Mouse (Mus musculus) frontal cortex, postnatal 10 days (tissue): ENCODE results near the gene Mxra7.

ENCODE experiments used
- DNase-seq, 2 experiments: peaks; one replicate each; pipeline ENCODE4 v3.0.0; 2022; ENCODE audit warnings: low spot score in 2 of 2, mixed read lengths in 1 of 2

Mxra7 gene

DNA sequence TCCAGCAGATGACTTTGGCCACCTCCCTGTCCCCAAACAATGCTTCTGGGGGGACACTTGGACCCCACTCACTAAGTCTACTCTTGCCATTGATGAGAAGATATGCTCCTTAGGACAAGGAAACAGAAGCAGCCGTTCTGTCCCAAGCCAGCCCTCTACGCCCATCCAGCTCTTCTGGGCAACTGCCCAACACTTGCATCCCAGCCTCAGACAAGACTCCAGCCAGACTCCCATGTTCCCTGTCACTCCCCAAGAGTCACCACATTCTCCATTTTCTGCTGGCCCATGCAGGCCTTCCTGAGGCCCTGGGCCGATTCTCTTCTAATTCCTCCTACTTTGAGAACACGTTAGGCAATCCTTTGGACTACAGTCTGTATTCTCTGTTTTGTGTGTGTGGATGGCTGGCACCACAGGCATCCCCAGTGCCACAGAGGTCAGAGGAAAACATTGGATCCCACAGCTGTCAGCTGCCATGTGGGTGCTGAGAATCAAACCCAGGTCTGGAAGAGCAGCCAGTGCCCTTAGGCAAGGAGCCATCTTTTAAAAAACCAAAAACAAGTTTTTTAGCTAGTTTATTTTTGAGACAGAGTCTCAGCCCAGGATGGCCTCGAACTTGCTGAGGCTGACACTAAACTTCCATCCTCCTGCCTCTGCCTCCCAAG, 7.8 kb downstream of the Mxra7 start:
- no peak for DNase-seq

DNA sequence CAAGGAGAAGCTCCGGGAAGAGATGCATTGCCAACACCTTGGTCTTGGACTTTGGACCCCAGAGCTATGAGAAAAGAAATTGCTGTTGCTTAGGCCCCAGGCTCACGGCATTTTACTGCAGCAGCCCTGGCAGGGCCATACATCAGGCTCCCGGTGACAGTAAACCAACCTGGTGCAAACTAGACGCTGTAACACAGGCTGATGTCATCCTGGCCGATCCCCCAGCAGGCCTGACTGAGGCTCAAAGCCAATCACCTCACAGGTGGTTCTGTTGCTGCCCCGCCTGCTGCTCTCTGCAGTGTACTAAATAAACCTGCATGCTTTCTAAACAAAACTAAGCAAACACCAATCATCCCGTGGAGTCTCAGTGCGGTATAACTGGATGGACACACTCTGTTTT, 9.1 kb downstream of the Mxra7 start:
- DNase-seq, result no peak

DNA sequence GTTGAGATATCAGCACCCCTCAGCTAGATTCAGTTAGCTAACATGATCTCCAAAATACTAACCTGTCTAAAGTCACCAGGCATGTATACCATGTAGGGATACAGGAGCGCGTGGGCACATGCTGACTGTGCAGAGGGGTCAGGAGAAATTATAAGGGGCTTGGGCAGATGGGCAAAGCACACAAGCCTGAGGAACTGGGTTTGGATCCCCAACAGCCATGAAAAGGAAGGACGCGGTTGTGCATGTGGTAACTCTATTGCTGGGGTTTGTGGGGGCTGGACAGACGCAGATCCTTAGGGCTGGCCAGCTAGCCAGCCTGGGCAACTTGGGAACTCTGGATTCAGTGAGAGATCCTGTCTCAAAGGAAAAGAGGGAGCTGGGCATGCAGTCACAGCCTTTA, 10.3 kb downstream of the Mxra7 start:
- DNase-seq, result no peak

DNA sequence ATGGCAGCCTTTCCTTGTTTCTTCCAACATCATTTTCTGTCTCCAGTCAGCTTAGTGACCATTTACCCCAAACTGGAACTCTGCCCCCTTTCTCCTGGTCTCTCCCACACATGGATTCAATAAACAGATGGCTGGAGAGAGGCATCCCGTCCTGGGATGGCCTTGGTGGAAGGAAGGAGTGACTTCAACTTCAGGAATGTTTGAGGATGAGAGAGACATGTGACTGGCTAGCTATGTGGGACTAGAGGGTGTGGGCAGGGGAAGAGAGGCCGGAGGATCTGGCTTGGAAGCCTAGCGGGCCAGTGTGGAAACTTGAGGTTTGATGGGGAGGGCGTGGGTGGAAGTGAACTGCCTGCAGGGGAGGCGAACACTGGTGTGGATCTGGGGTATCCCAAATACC, 11.1 kb downstream of the Mxra7 start:
- no peak for DNase-seq

DNA sequence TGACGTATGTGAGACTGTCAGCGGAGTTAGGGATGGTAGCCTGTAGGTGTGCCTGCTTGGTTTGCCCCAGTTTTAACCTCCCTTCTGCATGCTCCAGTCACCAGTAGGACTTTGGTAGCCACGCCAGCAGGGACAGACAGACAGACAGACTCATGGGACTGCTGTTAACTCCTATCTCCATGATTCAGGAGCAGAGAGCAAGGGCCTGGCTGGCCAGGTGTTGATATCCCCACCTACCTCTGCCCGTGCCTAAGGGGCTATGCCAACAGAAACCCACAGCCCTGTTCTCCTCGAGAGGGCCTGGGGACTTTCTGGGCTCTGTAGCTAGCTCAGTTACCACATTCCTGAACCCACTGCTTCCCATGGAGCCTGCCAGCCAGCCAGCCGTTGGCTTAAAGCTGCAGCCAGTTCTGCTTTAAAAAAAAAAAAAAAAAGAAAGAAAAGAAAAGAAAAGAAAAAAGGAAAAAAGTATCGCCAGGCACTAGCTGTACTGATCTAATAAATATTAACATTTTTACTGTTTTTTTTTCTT, 12.9 kb downstream of the Mxra7 start:
- DNase-seq, result no peak

DNA sequence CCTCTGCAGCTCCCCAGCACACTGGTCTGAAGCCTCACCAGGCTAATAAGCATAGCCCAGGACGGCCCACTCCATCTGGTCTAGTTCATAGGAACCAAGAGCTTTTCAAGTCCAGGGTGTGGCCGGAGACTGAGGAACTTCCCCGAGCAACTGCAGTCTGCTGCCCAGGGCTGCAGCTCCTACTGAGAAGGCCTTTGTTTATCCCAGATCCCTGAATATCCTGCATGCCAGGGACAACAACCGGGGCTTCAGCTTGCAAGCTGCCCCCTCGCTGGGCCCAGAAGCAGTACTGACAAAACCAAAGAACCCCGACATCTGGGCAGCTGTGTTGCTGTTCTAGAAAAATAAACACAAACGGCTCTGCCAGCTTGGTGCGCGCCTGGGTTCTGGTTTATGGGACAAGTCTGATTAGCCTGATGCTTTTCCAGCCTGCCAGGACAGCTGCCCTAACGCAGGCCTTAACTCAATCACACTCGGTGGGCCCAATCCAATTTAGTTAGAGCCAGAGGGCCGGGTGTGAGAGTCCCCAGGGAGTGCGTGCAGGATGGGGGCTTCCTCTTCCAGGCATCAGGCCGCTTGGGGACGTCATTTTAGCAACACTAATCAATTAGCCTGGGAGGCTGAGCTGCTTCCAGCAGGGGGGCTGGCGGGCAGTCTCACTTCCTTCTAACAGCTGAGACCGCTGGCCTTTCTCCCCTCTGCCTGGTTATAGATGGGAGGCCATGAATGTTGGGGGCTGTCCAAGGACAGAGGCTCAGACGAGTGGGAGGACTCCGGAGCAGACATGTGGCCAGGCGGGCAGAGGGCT, 13.6 kb downstream of the Mxra7 start:
- DNase-seq, result peak; percentile 39 to 51

DNA sequence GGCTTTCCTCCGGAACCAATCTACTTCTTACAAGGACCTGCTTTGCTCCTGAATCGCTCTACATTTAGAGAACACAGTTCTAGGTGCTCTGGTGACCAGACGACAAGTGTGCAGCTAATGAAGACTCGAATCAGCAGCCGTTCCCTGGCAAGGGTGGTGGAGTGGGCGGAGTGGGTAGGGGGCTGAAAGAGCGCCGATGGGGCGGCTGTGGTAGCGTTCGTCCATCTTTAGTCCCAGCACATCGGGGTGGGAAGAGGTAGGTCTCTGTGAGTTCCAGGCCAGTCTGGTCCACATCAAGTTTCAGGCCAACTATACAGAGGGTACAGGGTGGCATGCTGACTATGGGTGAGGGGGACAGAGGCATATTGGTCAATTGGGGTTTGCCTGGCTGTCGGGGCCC, 14.2 kb downstream of the Mxra7 start:
- no peak for DNase-seq

DNA sequence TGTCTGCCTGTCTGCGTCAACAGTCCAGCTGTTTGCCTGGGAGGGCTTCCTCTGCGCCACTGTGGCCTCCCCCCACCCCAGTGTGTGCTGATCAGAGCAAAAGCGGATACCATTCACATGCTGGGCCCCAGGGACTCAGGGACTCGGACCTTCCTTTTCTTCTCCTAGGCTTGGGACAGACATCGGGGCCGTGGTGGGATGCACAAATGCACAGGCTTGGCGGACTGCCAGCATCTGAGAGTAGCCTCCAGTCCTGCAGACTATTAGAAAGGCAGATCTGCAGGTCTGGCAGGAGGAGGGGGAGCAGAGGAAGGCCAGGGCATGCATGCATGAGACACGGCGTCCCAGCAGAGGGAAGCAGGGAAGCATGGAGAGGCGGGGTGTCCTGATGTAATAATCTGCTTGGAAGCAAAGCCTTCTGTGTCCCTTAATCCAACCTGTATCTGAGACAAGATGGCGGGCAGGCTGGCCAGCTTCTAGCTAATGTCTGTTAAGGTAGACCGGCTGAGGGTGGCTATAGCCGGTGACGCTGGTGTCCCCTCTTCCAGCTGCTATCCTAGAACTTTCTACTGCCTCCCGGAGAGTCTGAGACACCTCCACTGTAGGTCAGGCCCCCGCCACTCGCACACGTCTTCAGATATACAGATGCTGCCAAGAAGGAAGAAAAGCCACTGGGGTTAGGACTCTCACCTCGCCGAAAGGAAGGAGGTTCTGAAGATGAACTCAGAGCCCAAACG, 14.9 kb downstream of the Mxra7 start:
- DNase-seq, result no peak

DNA sequence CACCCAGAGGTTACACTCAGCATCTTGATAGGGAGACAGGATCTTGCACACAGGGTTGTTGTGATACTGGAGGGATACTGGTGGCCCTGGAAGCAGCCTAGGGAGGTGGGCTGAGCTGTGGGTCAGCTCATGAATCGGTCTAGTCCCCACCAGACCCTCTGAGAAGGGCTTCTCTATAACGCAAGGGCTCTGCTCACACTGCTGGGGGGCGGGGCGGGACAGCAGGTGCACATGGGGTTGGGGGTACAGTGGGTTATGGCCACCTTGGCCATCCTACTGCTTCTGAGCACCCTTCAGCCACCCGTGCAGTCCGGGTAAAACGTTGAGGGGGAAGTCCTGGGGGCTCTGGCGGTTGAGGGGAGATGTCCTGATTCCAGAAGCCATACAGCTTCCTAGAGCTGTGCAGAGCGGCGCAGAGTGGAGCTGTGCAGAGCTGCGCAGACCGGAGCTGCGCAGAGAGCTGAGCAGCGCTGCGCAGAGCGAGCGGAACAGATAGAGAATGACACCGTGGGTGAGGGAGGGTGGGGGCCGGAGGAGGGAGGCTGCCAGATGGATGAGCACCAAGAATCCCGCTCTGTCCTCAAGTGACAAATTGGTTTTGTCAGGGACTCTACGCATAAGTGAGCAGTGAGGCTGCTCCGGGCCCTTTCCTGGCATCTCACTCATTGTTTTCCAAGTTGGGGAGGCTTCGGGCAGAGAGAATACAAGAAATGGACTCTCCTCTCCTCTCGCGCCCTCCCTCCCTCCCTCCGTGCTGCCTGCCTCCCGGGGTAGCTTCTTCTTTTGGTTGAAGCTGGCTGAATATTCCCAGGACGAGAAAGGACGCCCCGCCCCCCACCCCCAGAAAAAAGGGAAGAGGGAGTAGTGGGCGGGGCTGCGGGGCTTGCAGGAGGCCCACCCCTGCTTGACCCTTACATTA, 16.6 kb downstream of the Mxra7 start:
- peak; percentile 67 to 74 for DNase-seq

DNA sequence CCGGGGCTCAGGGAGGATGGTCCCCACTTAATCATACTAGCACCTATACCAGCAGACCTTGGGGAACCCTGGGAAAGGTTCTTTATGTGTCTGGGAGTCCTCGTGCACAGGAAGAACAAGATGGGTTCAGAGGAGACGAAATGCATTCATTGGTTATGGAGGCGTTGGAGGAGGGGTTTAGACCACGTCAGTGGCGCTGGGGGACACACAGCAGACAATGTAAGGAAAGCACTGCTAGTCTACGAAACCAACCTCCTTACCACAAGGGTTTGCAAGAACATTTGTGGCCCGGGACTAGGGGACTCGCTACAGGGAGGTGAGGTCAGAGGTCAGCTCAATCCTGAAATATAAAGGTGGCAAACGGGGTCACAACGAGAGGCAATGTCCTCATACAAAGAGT, 17.3 kb downstream of the Mxra7 start:
- DNase-seq, result no peak

DNA sequence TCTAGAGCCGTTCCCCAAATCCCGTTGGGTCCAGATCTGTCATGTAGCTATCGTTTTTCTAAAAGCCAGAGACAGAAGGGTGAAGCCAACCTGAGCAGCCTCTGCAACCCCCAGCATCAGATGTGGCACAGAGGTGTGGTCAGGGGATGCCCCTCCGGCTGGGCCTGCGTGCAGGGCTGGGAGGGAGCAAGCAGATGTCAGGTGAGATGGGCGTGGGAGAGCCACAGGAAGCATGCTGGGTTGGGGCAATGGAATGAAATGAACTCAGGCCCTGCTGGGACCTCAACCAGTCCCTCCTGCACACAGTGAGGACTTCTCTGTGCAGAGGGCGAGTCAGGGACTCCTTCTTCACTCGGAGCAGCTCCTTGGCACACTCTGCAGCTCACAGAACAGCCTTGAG, 18.3 kb downstream of the Mxra7 start:
- no peak for DNase-seq

DNA sequence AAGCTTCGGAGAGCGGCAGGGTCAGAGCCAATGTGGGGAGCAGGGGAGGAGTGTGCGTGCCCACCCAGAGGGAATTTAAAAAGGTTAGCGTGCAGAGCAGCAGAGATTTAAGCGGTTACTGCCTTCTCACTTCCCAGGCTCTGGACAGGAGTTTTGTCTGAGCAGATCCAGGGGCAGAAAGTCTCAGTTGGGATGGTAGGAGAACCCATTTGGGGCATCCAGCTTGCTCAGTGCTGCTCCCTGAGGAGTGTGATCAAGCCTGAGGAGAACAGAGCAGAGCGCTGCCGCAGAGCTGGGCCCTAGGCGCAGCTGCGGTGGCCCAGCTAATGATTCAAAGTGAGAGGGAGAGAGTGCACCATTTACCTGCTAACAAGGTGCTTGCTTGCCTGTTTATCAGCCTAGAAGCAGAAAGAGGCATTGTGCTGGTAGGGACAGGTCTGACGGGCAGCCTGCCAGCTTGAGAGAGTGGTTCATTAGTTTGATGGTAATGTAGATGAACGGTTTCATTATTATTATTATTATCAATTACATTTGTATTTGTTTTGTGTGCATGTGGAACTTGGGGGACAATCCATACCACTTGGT, 18.9 kb downstream of the Mxra7 start:
- no peak for DNase-seq

DNA sequence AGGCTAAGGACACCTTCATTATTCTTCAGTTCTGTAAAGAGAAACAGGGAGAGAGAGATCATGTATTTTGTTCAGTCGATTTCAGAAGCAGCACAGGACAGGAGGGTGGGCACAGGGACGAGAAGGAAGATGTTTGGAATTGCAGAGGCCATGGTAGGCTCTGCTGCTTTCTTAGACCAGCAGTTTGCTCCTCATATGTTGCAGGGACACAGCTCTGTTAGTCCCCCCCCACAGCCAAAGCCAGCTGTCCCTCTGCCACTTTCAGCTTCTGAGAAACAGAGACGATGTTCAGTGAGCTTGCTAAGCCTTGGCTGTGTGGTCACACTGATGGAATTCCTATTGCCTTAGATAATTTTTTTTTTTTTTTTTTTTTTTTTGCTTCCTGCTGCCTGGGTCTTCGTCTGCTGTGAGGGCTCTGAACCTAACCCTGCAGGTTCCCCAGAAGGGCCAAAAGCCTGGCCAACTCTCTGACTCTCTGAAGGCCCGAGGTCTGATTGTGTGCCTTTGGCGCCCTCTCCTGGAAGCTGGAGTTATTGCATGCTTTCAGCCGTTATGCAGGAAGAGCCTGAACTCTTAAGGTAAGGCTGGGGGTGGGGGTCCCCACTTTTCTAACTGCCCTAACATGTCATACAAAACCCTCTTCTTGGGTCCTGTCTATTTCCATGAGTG, 19.8 kb downstream of the Mxra7 start:
- DNase-seq, result peak in 1 of 2 experiments; percentile 82

DNA sequence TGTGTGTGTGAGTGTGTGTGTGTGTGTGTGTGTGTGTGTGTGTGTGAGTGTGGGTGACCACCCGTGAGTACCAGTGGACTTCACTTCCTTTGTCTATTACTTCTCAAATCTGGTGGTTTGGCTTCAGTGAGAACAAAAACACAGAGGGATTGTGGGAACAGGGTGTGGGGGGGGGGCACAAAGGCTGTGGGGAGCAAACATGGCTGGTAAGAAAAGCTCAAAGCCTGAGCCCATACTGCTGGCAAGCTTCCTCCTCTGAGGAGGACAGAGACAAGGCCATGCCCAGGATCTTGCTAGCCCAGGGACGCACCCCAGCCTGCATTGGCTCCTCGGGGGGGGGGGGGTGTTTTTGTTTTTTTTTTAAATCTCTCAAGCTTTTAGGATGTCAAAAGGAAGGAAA, 20.3 kb downstream of the Mxra7 start:
- no peak for DNase-seq

DNA sequence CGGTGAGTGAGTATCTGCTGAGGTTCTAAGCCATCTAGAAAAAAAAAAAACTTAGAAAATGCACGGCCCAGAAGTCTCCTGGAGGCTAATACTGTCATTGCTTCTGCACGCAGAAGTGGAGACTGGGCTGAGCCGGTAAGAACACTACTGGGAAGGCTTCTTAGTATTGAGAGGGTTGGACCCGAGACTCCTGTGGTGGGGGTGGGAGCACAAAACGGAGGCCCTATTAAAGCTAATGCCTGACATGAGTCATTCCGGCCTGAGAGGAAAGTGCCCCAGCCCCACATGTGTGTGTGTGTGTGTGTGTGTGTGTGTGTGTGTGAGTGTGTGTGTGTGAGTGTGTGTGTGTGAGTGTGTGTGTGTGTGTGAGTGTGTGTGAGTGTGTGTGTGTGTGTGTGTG, 20.7 kb downstream of the Mxra7 start:
- DNase-seq, result no peak

DNA sequence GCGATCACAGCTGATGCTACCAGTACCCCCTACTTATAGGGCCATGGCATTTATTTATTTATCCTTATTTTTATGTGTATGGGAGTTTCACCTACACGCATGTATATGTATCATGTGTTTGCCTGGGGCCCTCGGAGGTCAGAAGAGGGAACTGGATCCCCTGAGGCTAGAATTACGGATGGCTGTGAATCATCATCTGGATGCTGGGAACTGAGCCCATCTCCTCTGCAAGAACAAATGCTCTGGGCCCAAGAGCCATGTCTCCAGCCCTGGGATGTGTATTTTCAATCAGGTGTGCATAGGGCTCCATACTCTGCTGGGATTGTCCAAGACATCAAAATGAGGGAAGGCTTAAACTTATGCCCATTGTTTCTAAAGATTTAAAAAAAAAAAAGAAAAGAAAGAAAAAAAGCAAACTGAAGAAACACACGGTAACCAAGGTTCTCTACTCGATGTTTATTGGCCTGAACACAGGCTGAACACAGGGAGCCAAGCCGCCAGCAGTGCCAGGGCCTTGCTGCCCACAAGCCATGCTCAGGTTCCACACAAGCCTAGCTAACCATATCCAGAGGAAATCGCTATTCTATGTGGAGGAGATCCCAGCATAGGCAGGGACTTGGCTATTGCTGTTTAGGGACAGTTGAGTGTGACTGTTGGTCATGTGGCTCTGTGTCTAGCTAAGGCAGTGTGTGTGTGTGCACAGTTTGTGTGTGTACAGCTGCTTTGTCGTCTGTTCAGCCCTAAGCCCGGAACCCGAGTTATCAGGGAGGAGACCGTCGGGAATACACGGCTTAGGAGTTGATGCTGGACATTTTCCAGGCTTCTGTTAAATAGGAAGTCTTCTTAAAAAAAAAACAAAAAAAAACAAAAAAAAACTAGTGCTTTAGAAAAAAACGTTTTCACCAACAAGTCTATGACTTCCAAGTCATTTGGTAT, 21.4 kb downstream of the Mxra7 start:
- no peak for DNase-seq

DNA sequence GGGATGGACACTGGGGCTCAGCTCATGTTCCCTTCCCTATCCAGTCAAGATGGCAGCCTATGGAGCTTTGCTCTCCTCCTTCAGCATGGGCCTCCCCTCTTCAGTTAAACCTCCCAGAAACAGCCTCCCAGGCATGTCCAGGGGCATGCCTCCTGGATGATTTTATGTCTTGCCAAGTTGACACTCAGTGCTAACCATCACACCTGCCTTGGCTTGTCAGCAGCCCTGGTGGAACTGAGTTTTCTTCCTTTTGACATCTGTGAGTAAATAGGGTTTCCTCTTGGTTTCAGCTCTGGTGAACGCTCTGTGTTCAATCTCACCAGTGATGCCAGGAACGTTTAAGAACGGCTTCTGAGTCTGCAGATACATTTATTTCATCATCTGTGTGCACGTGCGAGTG, 25.1 kb downstream of the Mxra7 start:
- no peak for DNase-seq

DNA sequence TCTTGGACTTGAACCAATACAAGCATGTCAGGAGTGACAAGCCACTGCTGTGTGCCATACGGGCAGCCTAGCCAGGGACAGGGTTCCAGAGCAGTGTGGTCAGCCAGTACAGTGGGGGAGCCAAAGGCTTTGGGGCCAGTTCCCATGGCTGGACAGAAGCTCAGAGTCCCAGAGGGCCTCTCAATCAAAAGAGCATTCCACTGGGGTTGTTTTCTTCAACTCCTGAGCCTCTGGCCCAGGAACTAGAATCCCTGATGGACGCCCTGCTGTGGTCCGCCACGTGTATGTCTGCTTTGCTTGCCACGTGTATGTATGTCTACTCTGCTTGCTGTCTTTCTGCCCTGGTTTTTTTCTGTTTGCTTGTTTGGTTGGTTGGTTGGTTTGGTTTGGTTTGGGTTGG, 26.7 kb downstream of the Mxra7 start:
- DNase-seq, result no peak

DNA sequence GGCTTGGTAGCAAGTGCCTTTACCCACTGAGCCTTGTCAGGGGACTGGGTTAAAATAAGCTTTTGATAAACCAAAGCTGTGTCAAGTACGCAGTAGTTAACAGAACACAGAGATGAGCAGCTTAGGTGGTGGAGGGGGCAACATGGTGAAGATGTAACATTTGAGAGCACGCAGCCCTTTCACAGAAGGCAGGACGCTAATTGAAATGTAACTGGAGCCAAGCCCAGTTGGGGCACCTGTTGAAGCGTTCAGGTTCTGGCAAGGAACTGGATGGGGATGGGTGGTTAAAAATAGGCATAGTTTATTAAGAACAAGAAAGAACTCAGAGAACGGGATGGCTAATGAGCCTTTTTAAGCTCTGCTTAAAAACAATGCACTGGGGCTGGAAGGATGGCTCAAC, 28.5 kb downstream of the Mxra7 start:
- no peak for DNase-seq
